Mouse (Mus musculus) CH12.LX (cell line): Measurements from ENCODE around the gene Ddx4. TPM values are rescaled to one million over a fixed set of nuclear protein-coding genes. Genes with fewer than 3 reads are reported as not detected.
A peak's percentile ranks its signal among the peaks of the same experiment; 100 is the strongest.

Experiments used
- DNase-seq: peaks from one replicate; pipeline ENCODE4 v3.0.0-alpha.2; 2013; ENCODE audit errors: extremely low read depth
- H3K27ac ChIP-seq: 2 replicates; pipeline ENCODE4 v1.5.1; 2012; ENCODE audit warnings: low read depth, mild to moderate bottlenecking, control low read depth, moderate library complexity; ENCODE audit not compliant: insufficient read depth
- H3K27me3 ChIP-seq: replicated peaks from 2 replicates; pipeline ENCODE3; 2012; ENCODE audit warnings: inconsistent platforms
- H3K36me3 ChIP-seq, 2 experiments: replicated peaks in 1 of 2; 2 replicates each; pipeline versions ENCODE3 to v1.6.1; 2012; ENCODE audit warnings: inconsistent platforms in 1 of 2, low read length in 1 of 2, mild to moderate bottlenecking in 1 of 2, mixed read lengths in 1 of 2, moderate library complexity in 1 of 2; ENCODE audit not compliant: control insufficient read depth in 1 of 2, insufficient read depth in 1 of 2
- H3K4me1 ChIP-seq, 2 experiments: 2 replicates each; pipeline ENCODE4 v1.6.1; 2012; ENCODE audit warnings: inconsistent platforms in 1 of 2, moderate library complexity in 1 of 2; ENCODE audit not compliant: insufficient read depth in 2 of 2, control insufficient read depth in 1 of 2
- H3K4me2 ChIP-seq: 2 replicates; pipeline ENCODE4 v1.6.1; 2012; ENCODE audit warnings: low read depth, mild to moderate bottlenecking, control low read depth; ENCODE audit not compliant: poor library complexity, insufficient read depth, severe bottlenecking
- H3K4me3 ChIP-seq, 3 experiments: fragments of 150-350 bp in 1 of 3; sonication (generic) in 1 of 3; replicated peaks in 1 of 3; 2 replicates each; pipeline versions ENCODE3 to v1.5.1; 2011 to 2012; ENCODE audit warnings: low read depth in 2 of 3, low read length in 2 of 3, mild to moderate bottlenecking in 2 of 3, moderate library complexity in 2 of 3, control low read depth in 1 of 3, improper control_type of control experiment in 1 of 3, inconsistent platforms in 1 of 3, mixed read lengths in 1 of 3; ENCODE audit not compliant: poor library complexity in 1 of 3
- H3K79me2 ChIP-seq: replicated peaks from 2 replicates; pipeline ENCODE4 v1.6.1; 2012; ENCODE audit warnings: mild to moderate bottlenecking, moderate library complexity; ENCODE audit not compliant: control insufficient read depth, poor library complexity, insufficient read depth, severe bottlenecking; ENCODE audit errors: extremely low read depth
- H3K9ac ChIP-seq: 2 replicates; pipeline ENCODE4 v1.6.1; 2012; ENCODE audit warnings: low read depth, mild to moderate bottlenecking, control low read depth, moderate library complexity; ENCODE audit not compliant: insufficient read depth
- H3K9me3 ChIP-seq: replicated peaks from 2 replicates; pipeline ENCODE3; 2012; ENCODE audit warnings: low read length, inconsistent platforms, mixed read lengths
- BHLHE40 ChIP-seq: IDR thresholded peaks from 2 replicates; pipeline ENCODE4 v1.6.1; 2011; ENCODE audit warnings: mild to moderate bottlenecking, low read depth, low read length, improper control_type of control experiment
- CHD1 ChIP-seq: IDR thresholded peaks from 2 replicates; pipeline ENCODE4 v1.6.1; 2012; ENCODE audit warnings: low read depth, low read length, improper control_type of control experiment, inconsistent platforms
- CTCF ChIP-seq, 2 experiments: IDR thresholded peaks in 1 of 2; conservative IDR thresholded peaks in 1 of 2; 2 replicates each; pipeline ENCODE4 v1.5.1; 2011 to 2012; ENCODE audit warnings: low read depth in 2 of 2, low read length in 2 of 2, improper control_type of control experiment in 1 of 2, inconsistent platforms in 1 of 2, mild to moderate bottlenecking in 1 of 2, moderate library complexity in 1 of 2
- EP300 ChIP-seq: IDR thresholded peaks from 2 replicates; pipeline ENCODE4 v1.6.1; 2011; ENCODE audit warnings: low read length, improper control_type of control experiment
- ETS1 ChIP-seq: conservative IDR thresholded peaks from 2 replicates; pipeline ENCODE4 v1.6.1; 2012; ENCODE audit warnings: low read depth, mild to moderate bottlenecking, inconsistent platforms, low read length, improper control_type of control experiment, moderate library complexity
- JUN ChIP-seq: IDR thresholded peaks from 2 replicates; pipeline ENCODE4 v1.6.1; 2011; ENCODE audit warnings: low read depth, mild to moderate bottlenecking, low read length, improper control_type of control experiment, moderate library complexity; ENCODE audit not compliant: insufficient read depth
- KAT2A ChIP-seq: IDR thresholded peaks from 2 replicates; pipeline ENCODE4 v1.6.1; 2012; ENCODE audit warnings: low read length, improper control_type of control experiment, inconsistent platforms; ENCODE audit not compliant: insufficient replicate concordance
- MAFK ChIP-seq: IDR thresholded peaks from 2 replicates; pipeline ENCODE4 v1.6.1; 2011; ENCODE audit warnings: low read length, improper control_type of control experiment; ENCODE audit not compliant: insufficient replicate concordance
- MEF2A ChIP-seq: IDR thresholded peaks from 2 replicates; pipeline ENCODE4 v1.6.1; 2014; ENCODE audit warnings: low read depth, mild to moderate bottlenecking, inconsistent platforms, low read length, improper control_type of control experiment, borderline replicate concordance
- MXI1 ChIP-seq: IDR thresholded peaks from 2 replicates; pipeline ENCODE4 v1.6.1; 2011; ENCODE audit warnings: mild to moderate bottlenecking, low read depth, low read length, improper control_type of control experiment
- MYC ChIP-seq: IDR thresholded peaks from 2 replicates; pipeline ENCODE4 v1.6.1; 2011; ENCODE audit warnings: low read depth, mild to moderate bottlenecking, improper control_type of control experiment, low read length
- PAX5 ChIP-seq: IDR thresholded peaks from 2 replicates; pipeline ENCODE4 v1.6.1; 2012; ENCODE audit warnings: low read length, inconsistent platforms, mixed read lengths
- POLR2A ChIP-seq: IDR thresholded peaks from 2 replicates; pipeline ENCODE4 v1.6.1; 2011; ENCODE audit warnings: low read depth, mild to moderate bottlenecking, improper control_type of control experiment, low read length
- RAD21 ChIP-seq: IDR thresholded peaks from 2 replicates; pipeline ENCODE4 v1.6.1; 2011; ENCODE audit warnings: low read depth, mild to moderate bottlenecking, low read length, improper control_type of control experiment, moderate library complexity
- SIN3A ChIP-seq: IDR thresholded peaks from 2 replicates; pipeline ENCODE4 v1.6.1; 2012; ENCODE audit warnings: low read length, improper control_type of control experiment, inconsistent platforms
- TBP ChIP-seq: conservative IDR thresholded peaks from 2 replicates; pipeline ENCODE4 v1.6.1; 2011; ENCODE audit warnings: low read depth, low read length, improper control_type of control experiment
- TCF12 ChIP-seq: IDR thresholded peaks from 2 replicates; pipeline ENCODE4 v1.6.1; 2014; ENCODE audit warnings: low read depth, mild to moderate bottlenecking, inconsistent platforms, low read length, improper control_type of control experiment
- UBTF ChIP-seq: IDR thresholded peaks from 2 replicates; pipeline ENCODE4 v1.6.1; 2012; ENCODE audit warnings: low read depth, mild to moderate bottlenecking, inconsistent platforms, low read length, improper control_type of control experiment, moderate library complexity
- ZC3H11A ChIP-seq: IDR thresholded peaks from 2 replicates; pipeline ENCODE4 v1.6.1; 2012; ENCODE audit warnings: low read depth, mild to moderate bottlenecking, inconsistent platforms, low read length, improper control_type of control experiment
- ZKSCAN1 ChIP-seq: IDR thresholded peaks from 2 replicates; pipeline ENCODE4 v1.6.1; 2012; ENCODE audit warnings: low read depth, inconsistent platforms, low read length, improper control_type of control experiment, borderline replicate concordance
- ZMIZ1 ChIP-seq: IDR thresholded peaks from 2 replicates; pipeline ENCODE4 v1.6.1; 2012; ENCODE audit warnings: low read depth, mild to moderate bottlenecking, inconsistent platforms, low read length, improper control_type of control experiment
- ZNF384 ChIP-seq: IDR thresholded peaks from 2 replicates; pipeline ENCODE4 v1.6.1; 2012; ENCODE audit warnings: low read depth, low read length, improper control_type of control experiment, inconsistent platforms
- dilution Hi-C: fragments of 300-500 bp; cut with MboI; formaldehyde crosslinking; loops from 2 replicates; pipeline ENCODE4 v1.14.3; 2020; ENCODE audit warnings: low sequenced_read_pairs; ENCODE audit not compliant: extremely low pct_unique_long_range_greater_than_20kb, extremely low pct_ligation_motif_present
- in situ Hi-C: fragments of 300-500 bp; cut with MboI; formaldehyde crosslinking; loops from 3 replicates; pipeline ENCODE4 v1.14.3; 2019; ENCODE audit warnings: low sequenced_read_pairs, low pct_ligation_motif_present, low pct_unique_long_range_greater_than_20kb, mixed read lengths
- polyA plus RNA-seq: library from polyadenylated mRNA; unstranded; fragments of >175 nt; gene quantifications from 2 replicates; pipeline ENCODE4 v1.2.1, GENCODE M21; 2012; ENCODE audit warnings: low read depth; ENCODE audit not compliant: insufficient read length
- total RNA-seq, 2 experiments: library from RNA; depleted of rRNA; stranded (reverse); fragments of 300-350 nt in 1 of 2; fragments of >200 nt in 1 of 2; gene quantifications; 2 replicates each; pipeline ENCODE4 v1.2.3; 2012 to 2014

Ddx4 gene
- total and polyA plus RNA-seq, 3 experiments: 0.08 to 0.35 (median 0.27) TPM

- no peak overlapping the region for H3K4me2 ChIP-seq
- DNase-seq: no peak
- no peak overlapping the region for H3K4me3 ChIP-seq
- H3K79me2 ChIP-seq: no peaks in the 10 kb centered on the region
- H3K36me3 ChIP-seq: no peaks in the 10 kb centered on the region
- dilution Hi-C loops: no loop called here
- no peak overlapping the region for H3K27ac ChIP-seq
- TF ChIP-seq EP300 (no peak), TCF12 (no peak), ETS1 (no peak), KAT2A (no peak), MAFK (no peak), MYC (no peak), RAD21 (no peak), PAX5 (no peak), MEF2A (no peak), ZNF384 (no peak), POLR2A (no peak)
- no peak overlapping the region for H3K9ac ChIP-seq
- no peaks in the 10 kb centered on the region for H3K27me3 ChIP-seq
- no peaks in the 10 kb centered on the region for H3K9me3 ChIP-seq
- H3K4me1 ChIP-seq: no peaks in the 10 kb centered on the region
- in situ Hi-C loops: no loop called here
These were observed 26.7 kb downstream of the Ddx4 start for GRCm38 (mm10) chr13:112625566-112625965.

GRCm38 (mm10) chr13:112624622-112625021 is 27.7 kb downstream of the Ddx4 start:
- H3K79me2 ChIP-seq: no peaks in the 10 kb centered on the region
- no peaks in the 10 kb centered on the region for H3K36me3 ChIP-seq
- no peaks in the 10 kb centered on the region for H3K4me1 ChIP-seq
- no peak overlapping the region for H3K4me2 ChIP-seq
- in situ Hi-C loops (no loop called here), dilution Hi-C loops (no loop called here)
- H3K27me3 ChIP-seq: no peaks in the 10 kb centered on the region
- TF ChIP-seq JUN (no peak), CHD1 (no peak), SIN3A (no peak), MEF2A (no peak), BHLHE40 (no peak), ZC3H11A (no peak), UBTF (no peak), ZMIZ1 (no peak), CTCF (conservative IDR thresholded peaks at IDR 0.05 in 1 of 2, IDR thresholded peaks at IDR 0.05 in 1 of 2; ENCODE audit: low read depth in 2 of 2, low read length in 2 of 2) (no peak), EP300 (no peak), POLR2A (no peak), MXI1 (no peak), ZKSCAN1 (no peak), MAFK (no peak), TBP (no peak)
- H3K27ac ChIP-seq: no peak overlapping the region
- DNase-seq: peak; percentile 21
- H3K9ac ChIP-seq: no peak overlapping the region
- H3K4me3 ChIP-seq: no peak overlapping the region
- H3K9me3 ChIP-seq: no peaks in the 10 kb centered on the region
